Mouse (Mus musculus) heart, embryonic 15.5 days (tissue): ENCODE results near the gene Snrpc. TPM values are rescaled to one million over a fixed set of nuclear protein-coding genes. Genes with fewer than 3 reads are reported as not detected.
A peak's percentile ranks its signal among the peaks of the same experiment; 100 is the strongest.

Experiments used
- ATAC-seq: fragments of 200-750 bp; cut with Nextera tagmentation; replicated peaks from 2 replicates; pipeline ENCODE4 v1.8.0; 2017; ENCODE audit warnings: low read depth, moderate TSS enrichment; ENCODE audit not compliant: insufficient number of reproducible peaks, insufficient read depth, low FRiP score
- H3K27ac ChIP-seq: fragments of 300-500 bp; sonication (generic); 2 replicates; pipeline ENCODE4 v1.5.1; 2015; ENCODE audit warnings: mild to moderate bottlenecking, inconsistent platforms
- H3K27me3 ChIP-seq: fragments of 300-500 bp; sonication (generic); 2 replicates; pipeline ENCODE4 v1.6.1; 2015; ENCODE audit warnings: inconsistent platforms
- H3K36me3 ChIP-seq: fragments of 300-500 bp; sonication (generic); 2 replicates; pipeline ENCODE4 v1.6.1; 2015; ENCODE audit warnings: mild to moderate bottlenecking, inconsistent platforms
- H3K4me1 ChIP-seq: fragments of 300-500 bp; sonication (generic); replicated peaks from 2 replicates; pipeline ENCODE4 v1.6.1; 2015; ENCODE audit warnings: inconsistent platforms
- H3K4me2 ChIP-seq: fragments of 300-500 bp; sonication (generic); 2 replicates; pipeline ENCODE4 v1.6.1; 2015; ENCODE audit warnings: inconsistent platforms, mild to moderate bottlenecking, moderate library complexity
- H3K4me3 ChIP-seq: fragments of 300-500 bp; sonication (generic); 2 replicates; pipeline ENCODE4 v1.5.1; 2015; ENCODE audit warnings: mild to moderate bottlenecking, inconsistent platforms
- H3K9ac ChIP-seq: fragments of 300-500 bp; sonication (generic); 2 replicates; pipeline ENCODE4 v1.6.1; 2015; ENCODE audit warnings: mild to moderate bottlenecking, inconsistent platforms
- H3K9me3 ChIP-seq: fragments of 300-500 bp; sonication (generic); replicated peaks from 2 replicates; pipeline ENCODE4 v1.6.1; 2016; ENCODE audit warnings: inconsistent platforms
- WGBS: fragments of 180-500 bp; shearing (Covaris S2); methylation state at CpG from one replicate; pipeline ENCODE4 v1.1.7; 2015; ENCODE audit warnings: mixed read lengths; 5-methylcytosine and 5-hydroxymethylcytosine counted together
- polyA plus RNA-seq: library from polyadenylated mRNA; unstranded; fragments of >200 nt; fragmentation: Nextera tagmentation; extraction: Ambion mirVana; gene quantifications from 2 replicates; pipeline ENCODE4 v1.2.1, GENCODE M21; 2015

The Snrpc gene
- polyA plus RNA-seq, 1 experiment from 2014 or later: 202 TPM

DNA sequence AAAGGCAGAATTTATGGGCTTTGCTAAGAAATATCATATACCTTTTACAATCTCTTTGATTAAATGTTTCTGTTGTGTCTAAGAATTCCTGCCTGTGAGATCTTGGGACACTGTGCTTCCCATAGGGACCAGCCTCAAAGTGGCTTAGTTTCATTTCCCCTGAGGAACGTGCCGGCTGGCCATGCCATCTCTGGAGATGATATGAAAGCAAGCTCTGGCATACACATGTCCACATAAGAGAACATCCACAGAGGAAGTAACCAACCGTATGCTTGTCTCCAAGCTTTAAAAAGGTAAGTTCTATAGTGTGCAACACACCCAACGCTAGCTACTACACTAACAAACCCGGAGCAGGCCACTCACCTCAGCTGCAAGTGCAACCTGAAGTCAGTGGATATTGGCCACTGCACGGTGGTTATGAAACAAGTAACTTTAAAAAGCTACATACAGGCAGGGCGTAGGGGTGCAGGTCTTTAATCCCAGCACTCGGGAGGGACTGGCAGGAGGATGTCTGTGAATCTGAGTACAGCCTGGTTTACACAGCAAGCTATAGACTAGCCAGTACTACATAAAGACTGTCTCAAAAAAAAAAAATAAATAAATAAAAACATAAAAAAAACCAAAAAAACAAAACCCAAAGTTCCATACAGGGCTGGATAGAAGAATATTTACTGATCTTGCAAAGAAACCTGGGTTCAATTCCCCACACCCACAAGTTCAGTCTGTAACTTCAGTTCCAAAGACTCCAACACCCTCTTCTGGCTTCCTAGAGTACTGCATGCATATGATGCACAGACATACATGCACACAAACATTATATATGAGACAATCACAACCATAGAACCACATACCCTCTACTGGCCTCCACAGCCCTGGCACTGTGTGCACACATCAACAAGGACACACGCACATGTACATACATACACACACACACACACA, 37.0 kb upstream of the Snrpc start:
- no peaks in the 10 kb centered on the region for H3K36me3 ChIP-seq
- no peak overlapping the region for H3K9ac ChIP-seq
- H3K9me3 ChIP-seq: no peaks in the 10 kb centered on the region
- peaks cover 59% of the 10 kb centered on the region for H3K4me1 ChIP-seq
- no peak overlapping the region for H3K4me2 ChIP-seq
- ATAC-seq: no peak
- no peak overlapping the region for H3K4me3 ChIP-seq
- H3K27me3 ChIP-seq: no peaks in the 10 kb centered on the region
- WGBS: 80% methylated on average over 9 of the region's 9 CpGs
- peak overlapping the region; percentile 39; the same call in 1 of the 2 replicates for H3K27ac ChIP-seq

DNA sequence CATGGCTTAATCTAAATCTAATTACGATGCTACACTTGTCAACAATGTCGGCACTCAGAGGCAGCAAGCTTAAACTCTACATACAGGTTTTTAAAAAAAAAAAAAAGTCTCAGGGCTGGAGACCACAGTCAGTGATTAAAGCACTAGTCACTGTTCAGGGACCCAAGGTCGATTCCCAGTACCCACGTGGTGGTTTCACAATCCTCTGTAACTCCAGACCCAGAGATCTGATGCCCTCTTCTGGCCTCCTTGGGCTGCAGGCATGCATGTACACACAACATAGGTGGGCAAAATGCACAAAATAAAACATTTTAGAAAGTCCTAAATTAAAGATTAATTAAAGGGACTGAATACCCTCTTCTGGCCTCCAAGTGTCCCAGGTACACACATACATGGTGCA, 34.2 kb upstream of the Snrpc start:
- H3K9ac ChIP-seq: no peak overlapping the region
- H3K4me2 ChIP-seq: no peak overlapping the region
- H3K4me3 ChIP-seq: no peak overlapping the region
- H3K4me1 ChIP-seq: peaks cover 43% of the 10 kb centered on the region
- H3K9me3 ChIP-seq: no peaks in the 10 kb centered on the region
- no peaks in the 10 kb centered on the region for H3K27me3 ChIP-seq
- H3K27ac ChIP-seq: no peak overlapping the region
- WGBS: 82% methylated on average over 4 of the region's 4 CpGs
- H3K36me3 ChIP-seq: no peaks in the 10 kb centered on the region
- ATAC-seq: no peak

DNA sequence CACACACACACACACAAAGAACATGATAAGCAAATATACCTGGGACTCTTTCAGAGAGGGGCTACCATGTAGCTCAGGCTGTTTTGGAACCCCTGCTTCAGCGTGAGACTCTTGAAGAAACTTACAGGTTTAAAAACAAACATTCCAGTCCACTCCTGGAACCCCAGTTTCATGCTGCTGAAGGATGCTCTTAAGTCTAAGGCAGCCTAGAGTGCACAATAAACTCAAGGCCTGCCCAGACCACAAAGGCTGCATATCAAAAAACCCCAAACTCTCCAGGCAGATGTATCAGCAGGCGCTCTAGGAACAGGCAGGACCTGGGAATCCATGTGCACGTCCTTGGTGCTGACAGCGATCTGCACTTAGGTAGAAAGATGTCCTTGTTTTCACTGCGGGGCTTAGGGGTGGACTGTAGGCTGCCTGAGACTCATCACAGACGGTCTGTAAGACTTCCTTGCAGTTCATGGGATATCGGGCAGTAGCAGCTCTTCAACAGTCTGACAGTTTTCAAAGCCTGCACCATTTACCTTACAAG, 33.7 kb upstream of the Snrpc start:
- H3K27ac ChIP-seq: no peak overlapping the region
- H3K9ac ChIP-seq: no peak overlapping the region
- 61% methylated on average over 7 of the region's 7 CpGs for WGBS
- no peaks in the 10 kb centered on the region for H3K27me3 ChIP-seq
- H3K4me3 ChIP-seq: no peak overlapping the region
- no peak for ATAC-seq
- H3K9me3 ChIP-seq: no peaks in the 10 kb centered on the region
- no peak overlapping the region for H3K4me2 ChIP-seq
- no peaks in the 10 kb centered on the region for H3K36me3 ChIP-seq
- H3K4me1 ChIP-seq: peaks cover 40% of the 10 kb centered on the region

DNA sequence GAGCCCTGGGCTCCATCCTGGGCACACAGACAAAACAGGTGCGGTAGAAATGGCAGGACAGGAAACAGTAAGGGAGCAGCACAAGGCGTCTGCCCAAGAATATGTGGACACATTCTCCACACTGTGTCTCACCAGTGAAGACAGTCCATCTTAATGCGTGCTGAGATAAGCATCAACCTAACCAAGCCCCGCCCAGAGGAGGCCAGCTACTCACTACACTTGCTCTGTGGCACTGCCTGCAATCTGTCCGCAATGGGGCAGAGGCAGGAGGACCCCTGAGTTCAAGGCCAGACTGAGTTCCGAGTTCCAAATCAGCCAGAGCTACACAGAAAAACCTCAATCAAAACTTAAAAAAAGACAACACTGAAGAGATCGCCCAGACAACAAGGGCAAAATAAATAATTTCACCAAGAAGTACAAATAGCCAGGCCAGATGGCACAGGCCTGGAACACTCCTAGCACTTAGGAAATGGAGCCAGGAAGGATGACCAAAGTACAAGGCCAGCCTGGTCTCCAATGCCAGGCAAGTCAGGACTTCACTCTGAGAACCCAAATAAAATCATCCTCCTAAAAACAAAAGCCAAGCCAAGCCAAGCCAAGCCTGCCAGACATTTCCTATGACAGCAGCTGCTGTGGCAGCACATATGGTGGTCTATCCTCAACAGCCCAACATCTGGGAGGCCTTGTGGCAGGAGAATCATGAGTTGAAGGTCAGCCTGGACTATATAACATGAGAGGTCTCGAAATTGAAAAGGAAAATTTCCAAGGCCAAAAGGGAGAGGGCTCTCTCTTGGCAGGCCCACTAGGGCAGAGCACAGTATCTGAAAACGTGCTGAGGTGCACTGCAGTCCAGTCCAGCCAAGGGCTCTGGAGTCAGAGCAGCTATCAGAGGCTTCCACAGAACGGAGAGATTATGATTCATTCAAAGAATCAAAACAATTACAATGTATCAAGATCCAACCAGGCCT, 32.9 kb upstream of the Snrpc start:
- Histone ChIP-seq H3K36me3 (no peaks in the 10 kb centered on the region), H3K9ac (no peak overlapping the region), H3K27me3 (no peaks in the 10 kb centered on the region), H3K27ac (peak overlapping the region; percentile 66), H3K4me1 (peaks cover 34% of the 10 kb centered on the region), H3K4me2 (no peak overlapping the region), H3K9me3 (no peaks in the 10 kb centered on the region), H3K4me3 (no peak overlapping the region)
- no peak for ATAC-seq
- WGBS: 68% methylated on average over 10 of the region's 10 CpGs

DNA sequence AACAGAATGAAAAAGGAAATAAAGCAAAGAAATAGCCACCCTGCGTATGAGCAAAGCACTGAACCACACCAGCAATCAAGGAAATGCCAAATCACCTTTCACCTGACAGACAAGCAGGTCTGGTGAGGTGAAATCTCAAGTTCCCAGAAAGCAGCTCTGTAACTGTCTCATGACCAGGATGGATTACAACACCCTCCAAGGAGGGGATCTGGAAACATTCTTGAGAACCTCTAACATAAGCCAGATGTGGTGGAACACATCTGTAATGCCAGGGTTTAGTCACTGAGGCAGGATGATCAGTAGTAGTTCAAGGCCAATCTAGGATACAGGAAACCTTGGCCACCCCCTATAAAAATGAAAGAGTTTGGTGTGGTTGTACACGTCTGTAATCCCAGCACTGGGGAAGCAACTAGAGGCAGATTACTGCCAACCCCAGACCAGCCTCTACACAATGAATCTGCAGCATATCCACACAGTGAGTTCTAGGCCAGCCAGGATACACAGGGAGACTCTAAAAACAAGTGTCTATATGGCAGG, 30.3 kb upstream of the Snrpc start:
- no peaks in the 10 kb centered on the region for H3K36me3 ChIP-seq
- H3K9ac ChIP-seq: no peak overlapping the region
- H3K4me2 ChIP-seq: no peak overlapping the region
- WGBS: 69% methylated on average over 2 of the region's 2 CpGs
- no peaks in the 10 kb centered on the region for H3K9me3 ChIP-seq
- H3K4me1 ChIP-seq: peaks cover 48% of the 10 kb centered on the region
- H3K27me3 ChIP-seq: no peaks in the 10 kb centered on the region
- H3K4me3 ChIP-seq: no peak overlapping the region
- no peak for ATAC-seq
- no peak overlapping the region for H3K27ac ChIP-seq

DNA sequence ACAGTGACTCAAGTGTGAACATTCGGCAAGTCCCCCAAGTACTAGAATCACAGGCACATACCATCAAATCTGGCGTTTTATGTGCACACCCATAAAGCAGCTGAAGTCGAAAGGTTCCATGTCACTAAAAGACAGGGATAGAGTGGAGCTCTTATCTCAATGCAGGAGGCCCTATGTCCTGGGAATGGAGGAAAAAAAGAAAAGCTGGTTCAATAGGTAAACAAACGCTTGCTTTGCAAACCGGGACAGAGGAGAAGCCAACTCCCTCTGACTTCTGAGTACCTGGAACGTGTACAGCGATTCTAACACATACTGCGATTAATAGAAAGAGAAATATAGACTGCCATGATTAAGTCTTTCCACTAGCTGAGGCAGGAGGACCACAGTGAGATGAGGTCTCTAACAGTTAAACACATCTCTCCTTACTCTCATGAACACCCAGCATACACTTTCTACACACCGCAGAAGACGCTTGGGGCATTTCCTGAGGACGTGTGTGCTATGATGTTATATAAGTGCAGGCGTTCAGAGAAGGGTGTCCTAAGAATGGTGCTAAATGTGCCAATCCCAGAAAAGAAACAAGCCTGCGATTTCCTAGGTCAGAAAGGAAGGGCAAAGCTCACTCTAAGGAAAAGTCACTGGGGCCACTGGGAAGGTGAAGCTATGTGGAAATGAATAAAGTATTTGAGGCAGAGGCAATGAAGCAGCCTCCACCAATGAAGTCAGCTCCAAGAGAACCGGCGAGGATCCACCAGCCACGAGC, 27.2 kb upstream of the Snrpc start:
- peaks cover 31% of the 10 kb centered on the region for H3K4me1 ChIP-seq
- H3K9me3 ChIP-seq: no peaks in the 10 kb centered on the region
- no peaks in the 10 kb centered on the region for H3K36me3 ChIP-seq
- no peak overlapping the region for H3K4me3 ChIP-seq
- no peak for ATAC-seq
- no peak overlapping the region for H3K9ac ChIP-seq
- H3K4me2 ChIP-seq: no peak overlapping the region
- no peak overlapping the region for H3K27ac ChIP-seq
- 75% methylated on average over 16 of the region's 16 CpGs for WGBS
- H3K27me3 ChIP-seq: no peaks in the 10 kb centered on the region

DNA sequence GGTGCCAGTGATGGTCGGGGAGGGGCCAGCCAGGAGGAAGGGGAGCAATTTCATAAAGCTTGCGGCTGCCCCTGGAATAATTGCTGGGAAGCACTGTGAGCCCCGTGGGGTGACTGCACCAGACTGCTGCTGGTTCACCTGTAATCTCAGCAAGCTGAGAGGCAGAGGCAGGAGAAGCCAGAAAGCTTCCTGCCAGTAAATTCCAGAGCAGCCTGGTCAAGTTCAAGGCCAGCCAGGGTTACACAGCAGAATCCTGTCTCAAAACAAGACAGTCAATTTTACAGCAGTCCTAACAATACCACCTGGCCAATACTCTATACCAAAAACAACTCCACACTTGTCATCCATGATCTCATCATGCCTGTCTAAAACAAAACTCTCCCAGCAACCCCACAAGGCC, 26.0 kb upstream of the Snrpc start:
- Histone ChIP-seq H3K4me1 (peaks cover 22% of the 10 kb centered on the region), H3K9ac (no peak overlapping the region), H3K4me3 (no peak overlapping the region), H3K9me3 (no peaks in the 10 kb centered on the region), H3K27me3 (no peaks in the 10 kb centered on the region), H3K36me3 (no peaks in the 10 kb centered on the region), H3K27ac (peak overlapping the region; percentile 7; the same call in 1 of the 2 replicates), H3K4me2 (no peak overlapping the region)
- ATAC-seq: no peak
- WGBS: 47% methylated on average over 3 of the region's 3 CpGs

- Histone ChIP-seq H3K9ac (no peak overlapping the region), H3K36me3 (no peaks in the 10 kb centered on the region), H3K27ac (no peak overlapping the region), H3K4me1 (peaks cover 39% of the 10 kb centered on the region), H3K27me3 (no peaks in the 10 kb centered on the region), H3K4me3 (no peak overlapping the region), H3K4me2 (no peak overlapping the region), H3K9me3 (no peaks in the 10 kb centered on the region)
- ATAC-seq: no peak
Measured at GRCm38 (mm10) chr17:27814606-27815005, 23.3 kb upstream of the Snrpc start.

DNA sequence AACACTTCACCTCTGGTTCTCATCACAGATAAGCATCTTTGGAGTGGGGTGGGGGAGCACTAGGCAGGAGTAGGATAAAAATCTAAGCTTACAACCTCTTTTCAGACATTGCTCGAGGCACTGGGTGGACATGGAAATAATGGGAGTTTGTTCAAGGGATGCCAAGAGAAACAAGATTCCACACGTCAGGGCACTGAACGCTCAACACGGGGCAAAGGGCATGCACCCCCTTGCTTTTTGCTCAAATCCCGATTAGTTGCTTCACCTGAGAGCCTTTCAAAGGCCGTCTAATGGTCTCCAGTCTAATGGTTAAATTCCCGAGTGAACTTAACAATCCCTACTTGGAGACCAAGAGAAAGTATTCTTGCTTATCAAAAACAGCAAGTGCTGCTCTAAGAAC, 18.9 kb upstream of the Snrpc start:
- Histone ChIP-seq H3K27ac (peak overlapping the region; percentile 94), H3K9me3 (no peaks in the 10 kb centered on the region), H3K27me3 (no peaks in the 10 kb centered on the region), H3K36me3 (no peaks in the 10 kb centered on the region), H3K9ac (peak overlapping the region; percentile 80), H3K4me1 (peaks cover 26% of the 10 kb centered on the region), H3K4me3 (peak overlapping the region; percentile 77), H3K4me2 (peak overlapping the region; percentile 80)
- no peak for ATAC-seq
- 12% methylated on average over 7 of the region's 7 CpGs for WGBS

DNA sequence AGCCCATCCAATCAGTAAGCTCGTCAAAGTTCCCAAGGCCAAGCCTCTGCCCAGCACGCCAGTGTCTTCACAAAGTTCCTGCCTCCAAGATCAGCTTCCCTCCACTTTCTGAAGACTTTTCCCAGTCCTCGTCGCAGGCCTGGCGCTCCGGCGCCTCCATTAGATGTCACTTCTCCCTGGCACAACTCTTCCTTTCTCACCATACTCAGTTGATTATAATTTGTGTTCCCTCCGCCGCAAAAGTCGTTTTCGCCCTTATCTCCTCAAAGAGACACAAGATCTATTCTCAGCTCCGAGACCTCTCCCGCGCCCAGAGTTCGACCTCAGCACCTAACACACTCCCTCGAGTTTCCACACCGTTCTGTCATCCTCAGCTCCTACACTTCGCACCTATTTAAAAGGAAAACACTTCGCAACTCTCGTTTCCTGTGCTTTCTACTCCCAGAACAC, 18.4 kb upstream of the Snrpc start:
- no peak for ATAC-seq
- Histone ChIP-seq H3K36me3 (no peaks in the 10 kb centered on the region), H3K4me3 (peak overlapping the region; percentile 77), H3K9ac (peak overlapping the region; percentile 80), H3K27ac (peak overlapping the region; percentile 94), H3K9me3 (no peaks in the 10 kb centered on the region), H3K4me1 (peaks cover 26% of the 10 kb centered on the region), H3K4me2 (peak overlapping the region; percentile 80), H3K27me3 (no peaks in the 10 kb centered on the region)
- WGBS: under 1% methylated on average over 20 of the region's 20 CpGs
